Mouse (Mus musculus) liver, embryonic 14.5 days (tissue): ENCODE data around the gene Pde4d.

Experiments used
- CTCF ChIP-seq: IDR thresholded peaks from 2 replicates; pipeline ENCODE4 v1.5.1; 2016; ENCODE audit warnings: antibody characterized with exemption, low read depth, control low read depth
- EP300 ChIP-seq: IDR thresholded peaks from 2 replicates; pipeline ENCODE4 v1.6.1; 2016; ENCODE audit warnings: antibody characterized with exemption, low read depth

- TF ChIP-seq CTCF (no peak), EP300 (no peak)
These were observed 1277.6 kb downstream of the Pde4d start for GRCm38 (mm10) chr13:109727346-109727745.
